Mouse (Mus musculus) v-Abl transformed pro-B cells (cell line): Measurements from ENCODE around the gene Tprg.

Experiments used
- in situ Hi-C, 2 experiments: fragments of 400-800 bp; cut with MboI; formaldehyde crosslinking; loops; one replicate each; pipeline ENCODE4 v1.15.1; 2025; ENCODE audit not compliant: unreplicated experiment in 2 of 2

Tprg gene

GRCm38 (mm10) chr16:25325631-25326238 lies 39.1 kb downstream of the Tprg start:
- in situ Hi-C loops, result no loop called here

- in situ Hi-C loops, result no loop called here
Measured at GRCm38 (mm10) chr16:25333279-25334219, 46.9 kb downstream of the Tprg start.

- in situ Hi-C loops, result no loop called here
Measured at GRCm38 (mm10) chr16:25335058-25335703, 48.6 kb downstream of the Tprg start.

GRCm38 (mm10) chr16:25349626-25350025 lies 63.0 kb downstream of the Tprg start:
- in situ Hi-C loops, result loop anchor here (5.0 to 25.0 kb wide), 7 partner anchors 82 to 1787 kb away; no protein-coding TSS in a partner anchor

GRCm38 (mm10) chr16:25367834-25368233 lies 81.2 kb downstream of the Tprg start:
- in situ Hi-C loops, result loop anchor here in 1 of 2 experiments (25.0 kb wide), 1 partner anchor 1806 kb away; no protein-coding TSS in a partner anchor

- in situ Hi-C loops, result loop anchor here (10.0 to 25.0 kb wide), 2 partner anchors 1775 to 1808 kb away; no protein-coding TSS in a partner anchor
Measured at GRCm38 (mm10) chr16:25369984-25370412, 83.4 kb downstream of the Tprg start.

- in situ Hi-C loops, result loop anchor here (10.0 to 25.0 kb wide), 2 partner anchors 1771 to 1812 kb away; no protein-coding TSS in a partner anchor
Measured at GRCm38 (mm10) chr16:25374121-25374520, 87.5 kb downstream of the Tprg start.

- in situ Hi-C loops, result loop anchor here (5.0 to 25.0 kb wide), 5 partner anchors 593 to 1812 kb away; no protein-coding TSS in a partner anchor
Measured at GRCm38 (mm10) chr16:25374775-25375174, 88.2 kb downstream of the Tprg start.

- in situ Hi-C loops, result loop anchor here (5.0 to 25.0 kb wide), 4 partner anchors 590 to 1768 kb away; no protein-coding TSS in a partner anchor
Measured at GRCm38 (mm10) chr16:25376720-25377373, 90.2 kb downstream of the Tprg start.

- in situ Hi-C loops, result loop anchor here (5.0 to 25.0 kb wide), 4 partner anchors 590 to 1767 kb away; no protein-coding TSS in a partner anchor
Measured at GRCm38 (mm10) chr16:25377695-25378094, 91.1 kb downstream of the Tprg start.

- in situ Hi-C loops, result loop anchor here in 1 of 2 experiments (25.0 kb wide), 1 partner anchor 1752 kb away; no protein-coding TSS in a partner anchor
Measured at GRCm38 (mm10) chr16:25385498-25386192, 99.0 kb downstream of the Tprg start.

- in situ Hi-C loops, result loop anchor here in 1 of 2 experiments (25.0 kb wide), 1 partner anchor 1743 kb away; no protein-coding TSS in a partner anchor
Measured at GRCm38 (mm10) chr16:25394676-25395075, 108.1 kb downstream of the Tprg start.

- in situ Hi-C loops, result no loop called here
Measured at GRCm38 (mm10) chr16:25404156-25404555, 117.5 kb downstream of the Tprg start.

GRCm38 (mm10) chr16:25407204-25407886 lies 120.7 kb downstream of the Tprg start:
- in situ Hi-C loops, result no loop called here

GRCm38 (mm10) chr16:25408032-25408431 lies 121.4 kb downstream of the Tprg start:
- in situ Hi-C loops, result no loop called here

GRCm38 (mm10) chr16:25411307-25411706 lies 124.7 kb downstream of the Tprg start:
- in situ Hi-C loops, result no loop called here

GRCm38 (mm10) chr16:25413885-25414284 lies 127.3 kb downstream of the Tprg start:
- in situ Hi-C loops, result no loop called here

GRCm38 (mm10) chr16:25415186-25415585 lies 128.6 kb downstream of the Tprg start:
- in situ Hi-C loops, result no loop called here
